Comparison of ENCODE assay signal across 14 mouse cellular contexts in genomic region chr8:53573600-53573999, GRCm38 (mm10).
"Had no signal": no experiment of that assay in that cellular context is flagged by ENCODE, and none has a peak within 500 bp of the region (broad histone marks: within the 10 kb centered on the region; RNA-seq: fewer than 3 reads in every experiment).

No protein-coding gene starts in this region.

- ATAC-seq: intestine, embryonic 16.5 days; midbrain, embryonic 13.5 days had no signal

- H3K36me3 ChIP-seq: limb, embryonic 12.5 days; midbrain, embryonic 13.5 days; neural tube, embryonic 15.5 days; stomach, embryonic 15.5 days had no signal

- H3K4me2 ChIP-seq: limb, embryonic 12.5 days; lung, embryonic 14.5 days; midbrain, embryonic 13.5 days; neural tube, embryonic 15.5 days; stomach, embryonic 15.5 days had no signal

- H3K27ac ChIP-seq: limb, embryonic 12.5 days; liver, embryonic 14.5 days; midbrain, embryonic 13.5 days; neural tube, embryonic 15.5 days; stomach, embryonic 15.5 days had no signal

- H3K9ac ChIP-seq: limb, embryonic 12.5 days; liver, embryonic 14.5 days; lung, embryonic 14.5 days; midbrain, embryonic 13.5 days; neural tube, embryonic 15.5 days; stomach, embryonic 15.5 days had no signal

- H3K27me3 ChIP-seq: limb, embryonic 12.5 days; midbrain, embryonic 13.5 days; neural tube, embryonic 15.5 days; stomach, embryonic 15.5 days had no signal

- H3K4me3 ChIP-seq: limb, embryonic 12.5 days; midbrain, embryonic 13.5 days; myocyte; neural tube, embryonic 15.5 days; stomach, embryonic 15.5 days had no signal

- DNase-seq: kidney, adult 2 months; kidney, postnatal 25 days; liver; lung, embryonic 14.5 days; right cerebral cortex, postnatal 14 days; thymus, adult 2 months; thymus, postnatal 25 days had no signal

- H3K9me3 ChIP-seq: limb, embryonic 12.5 days; midbrain, embryonic 13.5 days; neural tube, embryonic 15.5 days; stomach, embryonic 15.5 days had no signal

- H3K4me1 ChIP-seq: limb, embryonic 12.5 days; midbrain, embryonic 13.5 days; neural tube, embryonic 15.5 days; stomach, embryonic 15.5 days had no signal
